Mouse (Mus musculus) CH12.LX (cell line): ENCODE results near the gene Gm26741. TPM values are rescaled to one million over a fixed set of nuclear protein-coding genes. Genes with fewer than 3 reads are reported as not detected.

Experiments
- DNase-seq: peaks from one replicate; pipeline ENCODE4 v3.0.0-alpha.2; 2013; ENCODE audit errors: extremely low read depth
- H3K27ac ChIP-seq: 2 replicates; pipeline ENCODE4 v1.5.1; 2012; ENCODE audit warnings: low read depth, mild to moderate bottlenecking, control low read depth, moderate library complexity; ENCODE audit not compliant: insufficient read depth
- H3K27me3 ChIP-seq: replicated peaks from 2 replicates; pipeline ENCODE3; 2012; ENCODE audit warnings: inconsistent platforms
- H3K36me3 ChIP-seq, 2 experiments: replicated peaks in 1 of 2; 2 replicates each; pipeline versions ENCODE3 to v1.6.1; 2012; ENCODE audit warnings: inconsistent platforms in 1 of 2, low read length in 1 of 2, mild to moderate bottlenecking in 1 of 2, mixed read lengths in 1 of 2, moderate library complexity in 1 of 2; ENCODE audit not compliant: control insufficient read depth in 1 of 2, insufficient read depth in 1 of 2
- H3K4me1 ChIP-seq, 2 experiments: 2 replicates each; pipeline ENCODE4 v1.6.1; 2012; ENCODE audit warnings: inconsistent platforms in 1 of 2, moderate library complexity in 1 of 2; ENCODE audit not compliant: insufficient read depth in 2 of 2, control insufficient read depth in 1 of 2
- H3K4me2 ChIP-seq: 2 replicates; pipeline ENCODE4 v1.6.1; 2012; ENCODE audit warnings: low read depth, mild to moderate bottlenecking, control low read depth; ENCODE audit not compliant: poor library complexity, insufficient read depth, severe bottlenecking
- H3K4me3 ChIP-seq, 3 experiments: fragments of 150-350 bp in 1 of 3; sonication (generic) in 1 of 3; replicated peaks in 1 of 3; 2 replicates each; pipeline versions ENCODE3 to v1.5.1; 2011 to 2012; ENCODE audit warnings: low read depth in 2 of 3, low read length in 2 of 3, mild to moderate bottlenecking in 2 of 3, moderate library complexity in 2 of 3, control low read depth in 1 of 3, improper control_type of control experiment in 1 of 3, inconsistent platforms in 1 of 3, mixed read lengths in 1 of 3; ENCODE audit not compliant: poor library complexity in 1 of 3
- H3K79me2 ChIP-seq: replicated peaks from 2 replicates; pipeline ENCODE4 v1.6.1; 2012; ENCODE audit warnings: mild to moderate bottlenecking, moderate library complexity; ENCODE audit not compliant: control insufficient read depth, poor library complexity, insufficient read depth, severe bottlenecking; ENCODE audit errors: extremely low read depth
- H3K9ac ChIP-seq: 2 replicates; pipeline ENCODE4 v1.6.1; 2012; ENCODE audit warnings: low read depth, mild to moderate bottlenecking, control low read depth, moderate library complexity; ENCODE audit not compliant: insufficient read depth
- H3K9me3 ChIP-seq: replicated peaks from 2 replicates; pipeline ENCODE3; 2012; ENCODE audit warnings: low read length, inconsistent platforms, mixed read lengths
- BHLHE40 ChIP-seq: IDR thresholded peaks from 2 replicates; pipeline ENCODE4 v1.6.1; 2011; ENCODE audit warnings: mild to moderate bottlenecking, low read depth, low read length, improper control_type of control experiment
- CHD1 ChIP-seq: IDR thresholded peaks from 2 replicates; pipeline ENCODE4 v1.6.1; 2012; ENCODE audit warnings: low read depth, low read length, improper control_type of control experiment, inconsistent platforms
- CTCF ChIP-seq, 2 experiments: IDR thresholded peaks in 1 of 2; conservative IDR thresholded peaks in 1 of 2; 2 replicates each; pipeline ENCODE4 v1.5.1; 2011 to 2012; ENCODE audit warnings: low read depth in 2 of 2, low read length in 2 of 2, improper control_type of control experiment in 1 of 2, inconsistent platforms in 1 of 2, mild to moderate bottlenecking in 1 of 2, moderate library complexity in 1 of 2
- E2F4 ChIP-seq: IDR thresholded peaks from 2 replicates; pipeline ENCODE4 v1.6.1; 2011; ENCODE audit warnings: low read depth, low read length, improper control_type of control experiment; ENCODE audit not compliant: insufficient replicate concordance
- ELF1 ChIP-seq: IDR thresholded peaks from 2 replicates; pipeline ENCODE4 v1.6.1; 2014; ENCODE audit warnings: low read depth, mild to moderate bottlenecking, inconsistent platforms, low read length, improper control_type of control experiment
- ETS1 ChIP-seq: conservative IDR thresholded peaks from 2 replicates; pipeline ENCODE4 v1.6.1; 2012; ENCODE audit warnings: low read depth, mild to moderate bottlenecking, inconsistent platforms, low read length, improper control_type of control experiment, moderate library complexity
- GABPA ChIP-seq: IDR thresholded peaks from 2 replicates; pipeline ENCODE4 v1.6.1; 2012; ENCODE audit warnings: low read depth, low read length, improper control_type of control experiment, inconsistent platforms; ENCODE audit not compliant: insufficient replicate concordance
- IRF4 ChIP-seq: IDR thresholded peaks from 2 replicates; pipeline ENCODE4 v1.6.1; 2014; ENCODE audit warnings: low read depth, mild to moderate bottlenecking, inconsistent platforms, low read length, improper control_type of control experiment
- JUN ChIP-seq: IDR thresholded peaks from 2 replicates; pipeline ENCODE4 v1.6.1; 2011; ENCODE audit warnings: low read depth, mild to moderate bottlenecking, low read length, improper control_type of control experiment, moderate library complexity; ENCODE audit not compliant: insufficient read depth
- KAT2A ChIP-seq: IDR thresholded peaks from 2 replicates; pipeline ENCODE4 v1.6.1; 2012; ENCODE audit warnings: low read length, improper control_type of control experiment, inconsistent platforms; ENCODE audit not compliant: insufficient replicate concordance
- MAX ChIP-seq: IDR thresholded peaks from 2 replicates; pipeline ENCODE4 v1.6.1; 2011; ENCODE audit warnings: low read length, improper control_type of control experiment
- MAZ ChIP-seq: IDR thresholded peaks from 2 replicates; pipeline ENCODE4 v1.6.1; 2012; ENCODE audit warnings: low read depth, mild to moderate bottlenecking, inconsistent platforms, low read length, improper control_type of control experiment, moderate library complexity
- MEF2A ChIP-seq: IDR thresholded peaks from 2 replicates; pipeline ENCODE4 v1.6.1; 2014; ENCODE audit warnings: low read depth, mild to moderate bottlenecking, inconsistent platforms, low read length, improper control_type of control experiment, borderline replicate concordance
- MXI1 ChIP-seq: IDR thresholded peaks from 2 replicates; pipeline ENCODE4 v1.6.1; 2011; ENCODE audit warnings: mild to moderate bottlenecking, low read depth, low read length, improper control_type of control experiment
- MYC ChIP-seq: IDR thresholded peaks from 2 replicates; pipeline ENCODE4 v1.6.1; 2011; ENCODE audit warnings: low read depth, mild to moderate bottlenecking, improper control_type of control experiment, low read length
- NRF1 ChIP-seq: IDR thresholded peaks from 2 replicates; pipeline ENCODE4 v1.6.1; 2014; ENCODE audit warnings: low read depth, mild to moderate bottlenecking, inconsistent platforms, low read length, improper control_type of control experiment, moderate library complexity
- PAX5 ChIP-seq: IDR thresholded peaks from 2 replicates; pipeline ENCODE4 v1.6.1; 2012; ENCODE audit warnings: low read length, inconsistent platforms, mixed read lengths
- POLR2A ChIP-seq: IDR thresholded peaks from 2 replicates; pipeline ENCODE4 v1.6.1; 2011; ENCODE audit warnings: low read depth, mild to moderate bottlenecking, improper control_type of control experiment, low read length
- RCOR1 ChIP-seq: conservative IDR thresholded peaks from 2 replicates; pipeline ENCODE4 v1.6.1; 2012; ENCODE audit warnings: low read depth, mild to moderate bottlenecking, inconsistent platforms, low read length, improper control_type of control experiment
- SMC3 ChIP-seq: IDR thresholded peaks from 2 replicates; pipeline ENCODE4 v1.6.1; 2011; ENCODE audit warnings: low read depth, low read length, improper control_type of control experiment
- TBP ChIP-seq: conservative IDR thresholded peaks from 2 replicates; pipeline ENCODE4 v1.6.1; 2011; ENCODE audit warnings: low read depth, low read length, improper control_type of control experiment
- TCF12 ChIP-seq: IDR thresholded peaks from 2 replicates; pipeline ENCODE4 v1.6.1; 2014; ENCODE audit warnings: low read depth, mild to moderate bottlenecking, inconsistent platforms, low read length, improper control_type of control experiment
- USF2 ChIP-seq: conservative IDR thresholded peaks from 2 replicates; pipeline ENCODE4 v1.6.1; 2011; ENCODE audit warnings: low read depth, low read length, improper control_type of control experiment
- ZC3H11A ChIP-seq: IDR thresholded peaks from 2 replicates; pipeline ENCODE4 v1.6.1; 2012; ENCODE audit warnings: low read depth, mild to moderate bottlenecking, inconsistent platforms, low read length, improper control_type of control experiment
- ZKSCAN1 ChIP-seq: IDR thresholded peaks from 2 replicates; pipeline ENCODE4 v1.6.1; 2012; ENCODE audit warnings: low read depth, inconsistent platforms, low read length, improper control_type of control experiment, borderline replicate concordance
- ZNF384 ChIP-seq: IDR thresholded peaks from 2 replicates; pipeline ENCODE4 v1.6.1; 2012; ENCODE audit warnings: low read depth, low read length, improper control_type of control experiment, inconsistent platforms
- dilution Hi-C: fragments of 300-500 bp; cut with MboI; formaldehyde crosslinking; loops from 2 replicates; pipeline ENCODE4 v1.14.3; 2020; ENCODE audit warnings: low sequenced_read_pairs; ENCODE audit not compliant: extremely low pct_unique_long_range_greater_than_20kb, extremely low pct_ligation_motif_present
- in situ Hi-C: fragments of 300-500 bp; cut with MboI; formaldehyde crosslinking; loops from 3 replicates; pipeline ENCODE4 v1.14.3; 2019; ENCODE audit warnings: low sequenced_read_pairs, low pct_ligation_motif_present, low pct_unique_long_range_greater_than_20kb, mixed read lengths
- polyA plus RNA-seq: library from polyadenylated mRNA; unstranded; fragments of >175 nt; gene quantifications from 2 replicates; pipeline ENCODE4 v1.2.1, GENCODE M21; 2012; ENCODE audit warnings: low read depth; ENCODE audit not compliant: insufficient read length
- total RNA-seq, 2 experiments: library from RNA; depleted of rRNA; stranded (reverse); fragments of 300-350 nt in 1 of 2; fragments of >200 nt in 1 of 2; gene quantifications; 2 replicates each; pipeline ENCODE4 v1.2.3; 2012 to 2014

Gm26741 gene
- total and polyA plus RNA-seq, 3 experiments = not detected

- H3K9me3 ChIP-seq = no peaks in the 10 kb centered on the region
- no peaks in the 10 kb centered on the region for H3K27me3 ChIP-seq
- peaks cover 0 to 4% of the 10 kb centered on the region in 2 experiments; a peak in 2 of 4 replicates for H3K4me1 ChIP-seq
- DNase-seq = no peak
- H3K79me2 ChIP-seq = no peaks in the 10 kb centered on the region
- TF ChIP-seq IRF4 = no peak
- TF ChIP-seq CTCF (conservative IDR thresholded peaks at IDR 0.05 in 1 of 2, IDR thresholded peaks at IDR 0.05 in 1 of 2; ENCODE audit: low read depth in 2 of 2, low read length in 2 of 2) = no peak
- TF ChIP-seq MXI1 = no peak
- no peak for TF ChIP-seq MAX
- TF ChIP-seq ETS1 = no peak
- TF ChIP-seq ZKSCAN1 = no peak
- no peak for TF ChIP-seq ELF1
- TF ChIP-seq CHD1 = no peak
- no peak for TF ChIP-seq E2F4
- no peak for TF ChIP-seq POLR2A
- TF ChIP-seq GABPA = no peak
- TF ChIP-seq RCOR1 = no peak
- TF ChIP-seq ZC3H11A = no peak
- no peak for TF ChIP-seq USF2
- no peak for TF ChIP-seq PAX5
- no peak for TF ChIP-seq SMC3
- TF ChIP-seq TBP = no peak
- TF ChIP-seq ZNF384 = no peak
- TF ChIP-seq TCF12 = no peak
- TF ChIP-seq KAT2A = no peak
- TF ChIP-seq, all 38 proteins: peak for 0
- Histone ChIP-seq H3K36me3 (peaks cover 0 to 9% of the 10 kb centered on the region in 2 experiments), H3K4me2 (no peak overlapping the region), H3K27ac (no peak overlapping the region), H3K4me3 (no peak overlapping the region), H3K9ac (no peak overlapping the region)
- dilution Hi-C loops = no loop called here
- in situ Hi-C loops = no loop called here
These were observed 38.9 kb upstream of the Gm26741 start for GRCm38 (mm10) chr10:52319506-52320286.

- dilution Hi-C loops = no loop called here
- H3K4me2 ChIP-seq = no peak overlapping the region
- no peak overlapping the region for H3K9ac ChIP-seq
- in situ Hi-C loops = no loop called here
- no peaks in the 10 kb centered on the region for H3K79me2 ChIP-seq
- H3K27me3 ChIP-seq = no peaks in the 10 kb centered on the region
- TF ChIP-seq MEF2A (no peak), NRF1 (no peak), BHLHE40 (no peak), MYC (no peak), ZC3H11A (no peak), TBP (no peak), MAZ (no peak), JUN (no peak)
- H3K4me3 ChIP-seq = no peak overlapping the region
- no peak for DNase-seq
- H3K27ac ChIP-seq = no peak overlapping the region
- peaks cover 0 to 4% of the 10 kb centered on the region in 2 experiments; a peak in 1 of 4 replicates for H3K4me1 ChIP-seq
- H3K36me3 ChIP-seq = peaks cover 0 to 9% of the 10 kb centered on the region in 2 experiments
- H3K9me3 ChIP-seq = no peaks in the 10 kb centered on the region
These were observed 36.6 kb upstream of the Gm26741 start for GRCm38 (mm10) chr10:52321918-52322317.
